Mouse (Mus musculus): Measurements from ENCODE around the gene Smad1. TPM values are rescaled to one million over a fixed set of nuclear protein-coding genes. Genes with fewer than 3 reads are reported as not detected.
A peak's percentile ranks its signal among the peaks of the same experiment; 100 is the strongest.

Gene Smad1
- total RNA-seq, 1 experiment from 2014 or later: 32.6 TPM

DNA sequence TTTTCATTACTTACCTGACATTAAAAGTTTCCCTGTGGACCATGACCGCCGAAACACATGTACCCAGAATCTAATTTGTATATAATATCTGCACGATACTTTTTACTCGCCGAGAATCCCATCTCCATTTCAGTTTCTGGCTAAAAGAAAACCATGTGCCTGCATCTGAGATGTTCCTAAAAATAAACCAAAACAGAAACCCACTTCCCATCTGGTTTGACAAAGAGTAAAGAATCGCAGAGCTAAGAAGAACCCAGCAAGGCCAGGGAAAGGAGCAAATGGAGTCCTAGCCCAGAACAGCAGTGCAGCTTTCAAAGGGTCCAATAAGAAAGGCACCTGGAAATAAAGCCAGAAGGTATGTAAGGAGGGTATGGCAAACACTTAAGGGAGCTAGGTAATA is 30.2 kb downstream of the Smad1 start:
- ATAC-seq (replicated peaks in 1 of 2; ENCODE audit: insufficient read depth in 1 of 2, low FRiP score in 2 of 2, low TSS enrichment in 1 of 2, low read depth in 1 of 2, poor library complexity in 2 of 2, severe bottlenecking in 2 of 2): no peak

DNA sequence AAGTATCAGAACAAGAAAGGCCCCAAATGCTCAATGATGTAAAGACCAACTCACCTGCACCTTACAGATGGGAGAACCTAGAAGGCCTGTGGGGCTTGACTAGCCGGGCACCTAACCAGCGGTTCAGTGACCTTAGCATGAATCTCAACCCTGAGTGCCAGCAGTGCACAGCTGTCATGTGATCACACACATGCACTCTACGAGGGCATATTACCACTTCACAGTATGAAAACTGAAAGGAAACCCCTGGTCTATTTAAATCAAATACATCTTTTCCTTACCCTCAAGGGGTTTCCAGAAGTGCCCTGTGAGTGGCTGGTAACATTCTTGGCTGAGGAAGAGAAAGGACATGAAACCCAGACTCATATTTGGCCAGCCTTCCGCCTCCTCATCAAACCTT is 31.4 kb downstream of the Smad1 start:
- no peak for ATAC-seq (replicated peaks in 1 of 2; ENCODE audit: insufficient read depth in 1 of 2, low FRiP score in 2 of 2, low TSS enrichment in 1 of 2, low read depth in 1 of 2, poor library complexity in 2 of 2, severe bottlenecking in 2 of 2)

DNA sequence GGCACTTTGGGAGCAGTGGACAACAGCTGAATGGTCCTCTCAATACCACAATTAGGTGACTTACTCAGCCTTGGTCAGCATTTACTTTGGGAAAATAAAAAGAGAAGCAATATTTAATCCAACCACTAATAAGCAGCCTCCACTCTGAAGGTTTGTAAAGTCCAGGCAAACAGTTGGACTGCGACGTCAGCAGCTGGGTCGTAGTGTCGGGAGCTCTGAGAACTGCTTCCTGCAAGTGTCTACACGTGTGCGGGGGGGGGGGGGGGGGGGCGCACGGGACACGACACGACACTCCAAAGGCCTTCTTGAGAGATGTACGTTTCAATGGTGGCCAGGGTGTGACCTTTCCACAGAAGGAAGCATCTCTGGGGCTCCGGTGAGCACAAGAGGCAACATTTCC is 32.0 kb downstream of the Smad1 start:
- ATAC-seq (replicated peaks in 1 of 2; ENCODE audit: insufficient read depth in 1 of 2, low FRiP score in 2 of 2, low TSS enrichment in 1 of 2, low read depth in 1 of 2, poor library complexity in 2 of 2, severe bottlenecking in 2 of 2): no peak

DNA sequence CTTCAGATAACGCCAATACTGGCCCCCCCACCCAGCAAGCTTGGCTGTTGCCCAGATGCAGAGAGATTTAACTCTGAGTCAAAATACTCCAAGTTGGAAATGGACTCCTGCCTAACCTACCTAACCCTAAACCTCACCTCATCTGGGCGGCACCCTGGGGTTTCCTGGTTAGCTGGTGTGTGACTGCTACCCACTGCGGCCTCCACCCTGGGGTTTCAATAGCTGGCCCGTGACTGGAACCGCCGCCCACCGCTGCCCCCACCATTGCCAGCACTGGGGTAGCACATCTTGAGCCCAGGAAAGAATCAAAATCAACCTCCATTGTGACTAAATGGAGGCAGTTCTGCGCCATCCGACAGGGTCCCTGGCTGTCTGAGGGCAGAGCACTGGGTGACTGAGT is 33.1 kb downstream of the Smad1 start:
- ATAC-seq (replicated peaks in 1 of 2; ENCODE audit: insufficient read depth in 1 of 2, low FRiP score in 2 of 2, low TSS enrichment in 1 of 2, low read depth in 1 of 2, poor library complexity in 2 of 2, severe bottlenecking in 2 of 2): no peak

DNA sequence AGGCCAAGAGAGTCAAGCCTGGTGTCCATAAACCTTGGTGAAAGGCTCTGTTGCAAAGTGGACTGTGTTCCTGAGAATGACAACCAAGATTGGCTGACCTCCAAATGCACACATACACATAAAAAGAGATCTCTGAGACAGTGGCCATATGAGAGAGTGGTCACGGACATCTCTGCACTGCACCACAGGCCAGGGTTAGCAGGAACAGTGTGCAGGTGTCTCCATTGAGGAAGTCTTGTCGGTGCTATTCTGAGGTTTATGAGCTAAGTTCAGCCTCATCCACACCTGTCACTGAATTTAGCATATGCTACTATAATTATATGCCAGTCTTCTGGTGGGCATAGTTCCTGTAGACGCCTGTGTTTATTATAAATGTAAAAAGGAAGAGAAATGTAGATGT is 33.6 kb downstream of the Smad1 start:
- ATAC-seq (replicated peaks in 1 of 2; ENCODE audit: insufficient read depth in 1 of 2, low FRiP score in 2 of 2, low TSS enrichment in 1 of 2, low read depth in 1 of 2, poor library complexity in 2 of 2, severe bottlenecking in 2 of 2): no peak

DNA sequence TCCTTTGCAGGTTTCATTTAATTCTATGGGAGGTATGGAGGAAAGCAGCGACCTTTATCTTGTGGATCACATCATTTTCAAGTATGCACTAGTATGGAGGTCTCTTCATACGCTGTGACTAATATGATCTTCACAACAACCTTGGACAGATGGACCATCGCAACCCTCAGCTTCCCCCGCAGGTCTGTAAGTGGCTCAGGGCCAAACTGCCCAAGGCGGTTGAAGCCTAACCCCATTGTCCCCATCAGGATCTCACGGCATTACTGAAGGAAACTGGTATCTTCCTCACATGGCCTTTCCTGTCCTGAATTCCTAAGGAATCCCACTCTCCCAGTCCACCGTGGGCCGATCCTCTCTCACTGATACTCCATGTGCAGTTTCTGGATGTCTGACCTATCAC is 34.5 kb downstream of the Smad1 start:
- ATAC-seq (replicated peaks in 1 of 2; ENCODE audit: insufficient read depth in 1 of 2, low FRiP score in 2 of 2, low TSS enrichment in 1 of 2, low read depth in 1 of 2, poor library complexity in 2 of 2, severe bottlenecking in 2 of 2): no peak

DNA sequence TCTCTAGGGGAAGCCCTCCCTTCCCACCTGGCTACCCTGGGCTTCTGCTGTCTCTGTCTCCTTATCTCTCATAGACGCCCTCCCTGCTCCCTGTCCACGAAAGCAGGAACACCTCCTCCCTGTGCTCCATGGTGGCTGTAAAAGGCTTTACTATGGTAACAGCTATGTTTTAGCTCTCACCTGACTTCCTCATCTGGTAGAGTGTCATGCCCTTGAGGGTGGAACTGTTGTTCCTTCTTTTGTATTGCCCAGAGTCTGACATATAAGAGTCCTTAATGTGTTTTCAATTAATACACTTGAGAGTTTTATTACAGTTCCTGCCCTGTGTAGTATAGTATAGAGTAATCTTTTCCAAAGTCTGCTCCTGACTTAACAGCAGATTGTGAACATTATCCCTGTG is 36.9 kb downstream of the Smad1 start:
- peak; percentile 84 to 85 for ATAC-seq (replicated peaks in 1 of 2; ENCODE audit: insufficient read depth in 1 of 2, low FRiP score in 2 of 2, low TSS enrichment in 1 of 2, low read depth in 1 of 2, poor library complexity in 2 of 2, severe bottlenecking in 2 of 2)

DNA sequence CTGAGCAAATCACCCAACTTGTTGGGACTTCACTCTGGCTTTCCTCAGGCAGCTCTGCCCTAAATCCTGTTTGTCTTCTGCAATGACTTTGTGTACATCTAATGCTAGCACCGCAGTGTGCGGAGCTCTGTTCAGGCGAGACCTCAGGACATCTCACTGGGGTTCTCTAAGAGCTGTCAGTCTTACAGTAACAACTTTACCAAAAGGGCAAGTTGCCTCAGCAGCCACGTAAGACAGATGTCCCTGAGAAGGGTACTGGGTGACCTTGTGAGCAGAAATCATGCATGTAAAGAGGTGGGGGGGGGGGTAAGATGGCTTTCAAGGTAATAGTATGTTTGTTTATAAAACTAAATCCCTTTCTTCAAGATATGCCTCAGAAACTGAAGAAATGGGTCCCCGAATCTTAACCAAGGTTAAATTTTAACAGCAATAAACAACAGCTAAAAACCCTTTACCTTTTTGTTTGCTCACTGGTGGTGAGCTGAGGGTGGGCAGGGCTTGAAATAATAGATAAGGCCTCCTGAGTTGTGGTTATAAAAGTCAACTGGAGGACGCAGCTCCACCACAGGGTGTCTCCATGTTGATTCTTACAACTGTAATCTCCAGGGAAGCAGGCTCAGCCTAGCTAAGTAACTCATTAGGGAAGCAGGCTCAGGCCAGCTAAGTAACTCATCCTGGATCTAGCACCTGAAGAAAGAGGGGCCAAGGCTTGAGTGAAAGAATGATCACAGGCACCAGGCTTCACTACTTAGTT is 38.4 kb downstream of the Smad1 start:
- no peak for ATAC-seq (replicated peaks in 1 of 2; ENCODE audit: insufficient read depth in 1 of 2, low FRiP score in 2 of 2, low TSS enrichment in 1 of 2, low read depth in 1 of 2, poor library complexity in 2 of 2, severe bottlenecking in 2 of 2)

DNA sequence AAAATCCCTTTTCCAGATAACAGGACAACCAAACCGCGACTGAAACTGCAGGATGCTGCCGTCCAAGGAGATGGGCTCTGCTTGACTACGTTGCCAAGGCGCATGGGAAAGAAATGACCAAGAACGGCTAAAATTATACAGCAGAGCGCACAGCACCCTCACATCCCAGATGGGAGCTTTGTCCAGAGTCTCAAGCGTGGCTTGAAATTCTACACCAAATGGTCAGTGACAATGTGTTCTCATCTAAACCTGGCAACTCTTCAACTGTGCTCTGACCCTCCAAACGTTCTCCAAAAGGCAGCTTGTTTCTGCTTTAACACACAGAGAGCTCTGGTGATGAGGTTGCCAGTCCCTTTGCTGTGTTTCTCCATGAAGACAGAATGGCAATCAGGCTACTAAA is 39.0 kb downstream of the Smad1 start:
- ATAC-seq (replicated peaks in 1 of 2; ENCODE audit: insufficient read depth in 1 of 2, low FRiP score in 2 of 2, low TSS enrichment in 1 of 2, low read depth in 1 of 2, poor library complexity in 2 of 2, severe bottlenecking in 2 of 2): no peak

DNA sequence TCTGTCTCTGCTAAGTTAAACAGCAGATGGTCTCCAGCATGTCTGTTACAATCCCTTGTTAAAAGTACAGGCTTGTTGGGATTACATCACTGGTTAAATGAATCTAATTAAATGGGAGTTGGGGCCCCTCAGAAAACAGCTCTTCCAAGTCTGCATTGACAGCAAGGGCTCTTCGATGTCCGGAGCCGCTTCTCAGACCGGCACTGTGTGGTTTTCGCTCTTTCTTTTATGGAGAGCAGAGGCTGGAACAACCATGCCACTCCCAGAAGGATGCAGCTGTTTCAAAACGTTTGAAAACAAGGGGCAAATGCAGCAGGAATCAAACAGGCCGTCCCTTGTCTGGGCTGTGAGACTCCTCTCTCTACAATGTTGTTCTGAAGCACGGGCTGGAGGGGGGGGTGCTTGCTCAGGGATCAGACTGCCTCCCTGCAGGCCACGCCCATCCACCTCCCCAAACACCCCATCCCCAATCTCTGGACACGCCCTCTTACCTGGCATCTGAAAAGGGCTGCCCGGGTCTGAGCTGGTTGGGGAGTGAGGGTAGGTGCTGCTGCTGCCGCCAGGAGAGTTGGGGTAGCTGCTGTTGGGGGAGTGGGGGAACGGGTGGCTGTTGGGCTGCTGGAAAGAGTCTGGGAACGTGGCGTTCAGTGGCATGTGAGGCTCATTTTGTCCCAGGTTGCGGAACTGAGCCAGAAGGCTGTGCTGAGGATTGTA is 43.4 kb downstream of the Smad1 start:
- no peak for ATAC-seq (replicated peaks in 1 of 2; ENCODE audit: insufficient read depth in 1 of 2, low FRiP score in 2 of 2, low TSS enrichment in 1 of 2, low read depth in 1 of 2, poor library complexity in 2 of 2, severe bottlenecking in 2 of 2)

DNA sequence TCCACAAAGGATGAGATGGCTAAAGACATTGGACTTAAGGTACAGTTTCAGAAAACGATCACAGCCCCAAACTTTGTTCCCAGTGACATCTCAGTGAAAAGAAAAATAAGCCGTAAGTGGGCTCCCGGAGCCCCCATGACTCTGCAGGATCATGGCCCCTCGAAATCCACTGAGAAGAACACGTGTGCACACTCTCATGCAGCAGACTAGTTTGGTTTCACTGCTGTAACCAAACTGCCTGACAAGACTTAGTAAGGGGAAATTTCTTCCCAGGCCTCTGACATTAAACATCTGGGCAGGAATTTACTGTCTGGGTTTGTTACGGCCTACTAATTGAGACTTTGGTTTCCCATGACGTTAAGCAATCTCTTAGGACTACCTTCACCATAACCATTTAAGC is 45.3 kb downstream of the Smad1 start:
- no peak for ATAC-seq (replicated peaks in 1 of 2; ENCODE audit: insufficient read depth in 1 of 2, low FRiP score in 2 of 2, low TSS enrichment in 1 of 2, low read depth in 1 of 2, poor library complexity in 2 of 2, severe bottlenecking in 2 of 2)

DNA sequence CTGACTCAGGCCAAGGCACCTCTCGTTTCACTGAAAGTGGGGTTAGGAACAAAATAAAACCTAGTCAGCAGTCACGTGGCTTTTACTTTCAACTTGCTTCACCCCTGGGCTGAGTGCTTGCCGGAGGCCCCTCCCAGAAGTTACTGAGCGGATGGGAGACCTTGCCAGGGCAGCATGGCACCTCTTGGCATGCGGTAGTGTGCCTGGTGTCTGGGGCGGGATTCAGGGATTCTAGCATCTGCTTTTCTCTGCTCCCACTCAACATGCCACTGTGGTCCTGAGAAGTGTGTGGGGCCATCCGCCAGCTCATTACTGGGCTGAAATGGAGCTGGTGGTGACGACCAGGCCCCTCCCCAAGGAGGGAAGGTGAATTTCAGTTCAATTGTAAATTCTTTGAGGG is 47.4 kb downstream of the Smad1 start:
- ATAC-seq (replicated peaks in 1 of 2; ENCODE audit: insufficient read depth in 1 of 2, low FRiP score in 2 of 2, low TSS enrichment in 1 of 2, low read depth in 1 of 2, poor library complexity in 2 of 2, severe bottlenecking in 2 of 2): no peak

DNA sequence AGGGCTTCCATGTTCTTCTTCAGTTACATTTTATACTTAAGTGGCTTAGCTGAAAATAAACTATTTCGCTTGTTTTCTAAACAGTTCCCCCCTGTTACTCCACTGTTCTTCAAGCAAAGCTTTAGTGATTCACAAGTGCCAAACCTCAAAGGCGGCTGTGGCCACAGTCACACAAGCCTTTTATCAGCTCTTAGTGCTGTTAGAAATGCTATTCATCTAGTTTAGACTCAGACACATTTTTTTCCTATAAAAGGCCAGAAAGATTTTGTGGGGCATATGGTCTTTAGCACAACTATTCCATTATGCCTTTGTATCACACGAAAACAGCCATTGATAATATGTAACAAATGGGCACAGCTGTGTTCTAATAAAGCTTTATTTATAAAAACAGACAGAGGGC is 48.5 kb downstream of the Smad1 start:
- ATAC-seq (replicated peaks in 1 of 2; ENCODE audit: insufficient read depth in 1 of 2, low FRiP score in 2 of 2, low TSS enrichment in 1 of 2, low read depth in 1 of 2, poor library complexity in 2 of 2, severe bottlenecking in 2 of 2): no peak

DNA sequence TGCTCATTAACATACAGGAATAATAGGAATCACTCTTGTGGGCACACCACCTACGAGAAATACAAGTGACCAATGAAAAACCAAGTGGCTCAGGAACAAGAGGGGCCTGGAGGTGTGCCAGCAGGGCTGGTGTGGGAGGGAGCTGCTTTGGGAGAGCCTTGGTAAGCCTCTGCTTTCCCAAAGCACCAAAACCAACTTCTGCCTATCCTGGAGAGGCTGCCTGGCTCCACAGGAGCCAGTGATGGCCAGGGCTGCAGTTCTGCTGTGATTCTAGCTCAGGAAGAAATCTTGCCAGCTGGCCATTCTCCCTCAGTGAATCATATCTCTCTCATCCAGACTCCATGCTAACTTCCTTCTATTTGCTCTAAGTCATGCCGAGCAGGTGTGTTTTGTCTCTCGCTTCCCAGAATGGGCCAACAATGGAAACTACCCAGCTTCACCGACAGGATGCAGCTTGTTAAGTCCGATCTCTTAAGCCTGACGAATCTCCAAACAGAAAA is 49.2 kb downstream of the Smad1 start:
- peak; percentile 79 to 80 for ATAC-seq (replicated peaks in 1 of 2; ENCODE audit: insufficient read depth in 1 of 2, low FRiP score in 2 of 2, low TSS enrichment in 1 of 2, low read depth in 1 of 2, poor library complexity in 2 of 2, severe bottlenecking in 2 of 2)

DNA sequence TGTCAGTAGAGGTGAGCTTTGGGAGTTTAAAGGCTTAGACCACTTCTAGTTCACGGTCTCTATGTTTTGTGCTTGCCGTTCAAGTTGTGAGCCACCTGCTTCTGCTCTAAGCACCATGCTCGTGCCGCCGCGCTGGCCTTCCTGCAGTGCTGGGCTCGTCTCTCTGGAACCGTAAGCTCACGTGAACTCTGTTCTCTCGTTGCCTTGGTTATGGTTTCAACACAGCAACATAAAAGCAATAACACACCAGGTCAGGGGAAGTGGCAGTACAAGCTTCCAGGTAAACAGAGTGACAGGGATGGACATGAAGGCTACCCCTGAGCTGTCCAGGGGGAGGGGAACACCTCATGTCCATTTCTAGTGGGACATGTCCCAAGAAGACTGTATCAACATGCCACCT is 52.9 kb downstream of the Smad1 start:
- no peak for ATAC-seq (replicated peaks in 1 of 2; ENCODE audit: insufficient read depth in 1 of 2, low FRiP score in 2 of 2, low TSS enrichment in 1 of 2, low read depth in 1 of 2, poor library complexity in 2 of 2, severe bottlenecking in 2 of 2)

DNA sequence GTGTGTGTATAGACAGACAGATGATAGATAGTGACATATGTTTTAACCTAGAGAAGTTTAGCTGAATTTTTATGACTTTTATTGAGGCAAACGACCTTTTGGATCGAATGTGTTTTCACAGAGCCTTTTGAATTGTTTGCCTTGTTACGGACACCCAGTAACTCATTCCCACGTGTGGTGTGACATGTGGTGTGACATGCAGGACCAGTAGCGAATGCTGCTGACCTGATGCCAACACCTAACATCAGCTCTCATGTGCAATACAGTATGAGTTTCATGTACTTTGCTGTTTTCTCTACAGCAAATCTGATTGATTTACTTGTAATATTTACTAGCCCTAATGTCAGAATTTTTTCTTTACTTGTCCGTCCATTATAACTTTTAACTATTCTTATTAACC is 53.5 kb downstream of the Smad1 start:
- ATAC-seq (replicated peaks in 1 of 2; ENCODE audit: insufficient read depth in 1 of 2, low FRiP score in 2 of 2, low TSS enrichment in 1 of 2, low read depth in 1 of 2, poor library complexity in 2 of 2, severe bottlenecking in 2 of 2): no peak

DNA sequence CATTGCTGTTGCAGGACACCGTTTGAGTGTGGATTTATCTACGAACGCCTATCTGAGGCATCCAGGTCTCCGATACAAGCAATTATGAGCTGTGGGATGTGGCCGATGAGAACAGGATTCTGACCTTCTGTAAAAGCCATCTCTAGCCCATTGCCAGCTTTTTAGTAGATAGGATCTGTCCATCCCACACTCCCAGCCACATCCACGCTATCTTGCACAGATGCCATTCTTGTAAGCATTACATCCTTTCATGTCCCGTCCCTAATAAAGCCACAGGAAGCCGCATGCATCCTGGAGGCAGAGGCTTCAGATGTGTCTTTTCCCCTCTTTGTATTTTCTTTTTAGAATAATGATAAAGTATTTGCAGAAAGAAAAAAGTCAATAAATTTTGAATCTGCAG is 58.1 kb downstream of the Smad1 start:
- ATAC-seq (replicated peaks in 1 of 2; ENCODE audit: insufficient read depth in 1 of 2, low FRiP score in 2 of 2, low TSS enrichment in 1 of 2, low read depth in 1 of 2, poor library complexity in 2 of 2, severe bottlenecking in 2 of 2): no peak

DNA sequence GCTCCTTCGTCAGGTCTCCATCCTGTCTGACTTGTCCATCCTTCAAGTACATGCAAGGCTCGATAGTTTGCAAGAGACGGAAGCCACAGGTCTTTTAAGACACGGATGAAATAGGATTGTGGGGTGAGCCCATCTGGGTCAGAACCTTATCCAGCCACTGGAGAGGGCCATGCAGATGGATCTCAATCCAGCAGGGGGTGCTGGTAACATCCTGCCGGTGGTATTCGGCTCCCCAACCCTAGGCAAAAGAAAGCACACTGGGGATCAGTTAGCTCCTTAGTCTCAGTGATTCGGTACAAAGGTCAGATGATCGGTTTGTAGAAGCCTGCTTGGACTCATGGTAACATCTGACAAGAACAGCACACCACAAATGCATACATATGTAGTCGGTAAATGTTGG is 59.8 kb downstream of the Smad1 start:
- peak; percentile 67 to 77; a peak in 3 of 4 replicates for ATAC-seq (replicated peaks in 1 of 2; ENCODE audit: insufficient read depth in 1 of 2, low FRiP score in 2 of 2, low TSS enrichment in 1 of 2, low read depth in 1 of 2, poor library complexity in 2 of 2, severe bottlenecking in 2 of 2)

DNA sequence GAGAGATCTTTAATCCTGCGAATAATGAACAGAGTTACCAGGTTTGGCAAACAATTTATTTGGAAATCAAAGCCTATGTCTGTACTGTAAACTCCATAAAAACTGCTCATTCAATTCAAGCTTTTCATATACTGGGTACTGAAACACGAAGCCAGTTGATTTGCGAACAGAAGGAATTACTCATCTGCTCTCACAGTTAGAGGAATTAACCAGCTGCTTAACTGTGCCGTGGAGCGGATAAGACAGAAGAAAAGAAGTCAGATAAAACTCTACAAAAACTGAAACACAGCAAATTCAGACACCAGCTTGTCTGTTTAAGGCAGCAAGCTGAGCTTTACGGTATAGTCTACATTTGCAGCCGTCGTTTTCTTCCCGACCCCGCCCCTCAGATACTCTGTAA is 60.7 kb downstream of the Smad1 start:
- no peak for ATAC-seq (replicated peaks in 1 of 2; ENCODE audit: insufficient read depth in 1 of 2, low FRiP score in 2 of 2, low TSS enrichment in 1 of 2, low read depth in 1 of 2, poor library complexity in 2 of 2, severe bottlenecking in 2 of 2)
